Mouse (Mus musculus): ENCODE measurements around the gene Hes6. TPM values are rescaled to one million over a fixed set of nuclear protein-coding genes. Genes with fewer than 3 reads are reported as not detected.

Gene Hes6
- 282 and 316 TPM in 2 replicates for polyA plus RNA-seq (2014; fragmentation: Nextera tagmentation; extraction: Ambion mirVana)

- DNase-seq (ENCODE audit: low spot score), result peak; percentile 89
- Histone ChIP-seq H3K4me2 (ENCODE audit: low read depth) (peak within 1 kb of the TSS; percentile 82), H3K27ac (ENCODE audit: low read depth, low read length) (peak within 1 kb of the TSS; percentile 91), H3K4me1 (ENCODE audit: control insufficient read depth, insufficient read depth, low read length) (peaks cover 27% of the 10 kb centered on the region), H3K9me3 (ENCODE audit: control insufficient read depth, low read length) (no peaks in the 10 kb centered on the region), H3K4me3 (ENCODE audit: low read depth, low read length) (peak within 1 kb of the TSS; percentile 61), H3K9ac (ENCODE audit: low read length) (peak within 1 kb of the TSS; percentile 87), H3K36me3 (ENCODE audit: control insufficient read depth, insufficient read depth, low read length) (no peaks in the 10 kb centered on the region), H3K27me3 (ENCODE audit: control insufficient read depth, insufficient read depth, low read length) (no peaks in the 10 kb centered on the region)
- under 1% methylated on average over 39 of the region's 39 CpGs for WGBS
- ATAC-seq (ENCODE audit: insufficient read depth, low FRiP score, low TSS enrichment), result peak; percentile 58
Measured at GRCm38 (mm10) chr1:91413898-91414594, at the start of gene Hes6. Hes6 (minus strand) TSS chr1:91414038.

- Histone ChIP-seq H3K9me3 (ENCODE audit: control insufficient read depth, low read length) (no peaks in the 10 kb centered on the region), H3K4me3 (ENCODE audit: low read depth, low read length) (no peak overlapping the region), H3K9ac (ENCODE audit: low read length) (no peak overlapping the region), H3K4me1 (ENCODE audit: control insufficient read depth, insufficient read depth, low read length) (peaks cover 5% of the 10 kb centered on the region), H3K4me2 (ENCODE audit: low read depth) (no peak overlapping the region), H3K36me3 (ENCODE audit: control insufficient read depth, insufficient read depth, low read length) (no peaks in the 10 kb centered on the region), H3K27me3 (ENCODE audit: control insufficient read depth, insufficient read depth, low read length) (no peaks in the 10 kb centered on the region), H3K27ac (ENCODE audit: low read depth, low read length) (no peak overlapping the region)
- ATAC-seq (ENCODE audit: insufficient read depth, low FRiP score, low TSS enrichment) (no peak), DNase-seq (ENCODE audit: low spot score) (no peak)
- WGBS, result 92% methylated on average over 13 of the region's 13 CpGs
Measured at GRCm38 (mm10) chr1:91463336-91463995, 49.6 kb upstream of the Hes6 start.

GRCm38 (mm10) chr1:91460564-91460963, 46.7 kb upstream of the Hes6 start:
- H3K4me1 ChIP-seq (ENCODE audit: control insufficient read depth, insufficient read depth, low read length), result peaks cover 22% of the 10 kb centered on the region

GRCm38 (mm10) chr1:91460069-91460468, 46.2 kb upstream of the Hes6 start:
- Histone ChIP-seq H3K4me3 (ENCODE audit: low read depth, low read length) (peak overlapping the region; percentile 61; the same call in 1 of the 2 replicates), H3K36me3 (ENCODE audit: control insufficient read depth, insufficient read depth, low read length) (no peaks in the 10 kb centered on the region), H3K4me2 (ENCODE audit: low read depth) (peak overlapping the region; percentile 62), H3K27me3 (ENCODE audit: control insufficient read depth, insufficient read depth, low read length) (0 out of 2 replicates have a peak, but pooled peaks cover 2% of the 10 kb centered on the region), H3K9ac (ENCODE audit: low read length) (no peak overlapping the region; the same call in 1 of the 2 replicates), H3K9me3 (ENCODE audit: control insufficient read depth, low read length) (no peaks in the 10 kb centered on the region), H3K4me1 (ENCODE audit: control insufficient read depth, insufficient read depth, low read length) (peaks cover 23% of the 10 kb centered on the region), H3K27ac (ENCODE audit: low read depth, low read length) (no peak overlapping the region)
- WGBS, result 45% methylated on average over 7 of the region's 7 CpGs
- DNase-seq (ENCODE audit: low spot score), result no peak
- no peak for ATAC-seq (ENCODE audit: insufficient read depth, low FRiP score, low TSS enrichment)

More at GRCm38 (mm10) chr1:91460564-91460963, 46.7 kb upstream of the Hes6 start:
- H3K9me3 ChIP-seq (ENCODE audit: control insufficient read depth, low read length), result no peaks in the 10 kb centered on the region
- ATAC-seq (ENCODE audit: insufficient read depth, low FRiP score, low TSS enrichment), result no peak
- DNase-seq (ENCODE audit: low spot score), result no peak
- 33% methylated on average over 4 of the region's 4 CpGs for WGBS
- 0 out of 2 replicates have a peak, but pooled peaks cover 2% of the 10 kb centered on the region for H3K27me3 ChIP-seq (ENCODE audit: control insufficient read depth, insufficient read depth, low read length)
- H3K4me2 ChIP-seq (ENCODE audit: low read depth), result no peak overlapping the region
- H3K4me3 ChIP-seq (ENCODE audit: low read depth, low read length), result no peak overlapping the region
- H3K27ac ChIP-seq (ENCODE audit: low read depth, low read length), result no peak overlapping the region
- H3K36me3 ChIP-seq (ENCODE audit: control insufficient read depth, insufficient read depth, low read length), result no peaks in the 10 kb centered on the region
- H3K9ac ChIP-seq (ENCODE audit: low read length), result no peak overlapping the region

GRCm38 (mm10) chr1:91459059-91459809, 45.4 kb upstream of the Hes6 start, which contains the start of gene Per2:
Per2 (minus strand) TSS chr1:91459324.
- Histone ChIP-seq H3K4me3 (ENCODE audit: low read depth, low read length) (peak within 1 kb of the TSS; percentile 61), H3K4me2 (ENCODE audit: low read depth) (peak within 1 kb of the TSS; percentile 74), H3K36me3 (ENCODE audit: control insufficient read depth, insufficient read depth, low read length) (no peaks in the 10 kb centered on the region), H3K27me3 (ENCODE audit: control insufficient read depth, insufficient read depth, low read length) (0 out of 2 replicates have a peak, but pooled peaks cover 2% of the 10 kb centered on the region), H3K9me3 (ENCODE audit: control insufficient read depth, low read length) (no peaks in the 10 kb centered on the region), H3K27ac (ENCODE audit: low read depth, low read length) (peak within 1 kb of the TSS; percentile 60), H3K4me1 (ENCODE audit: control insufficient read depth, insufficient read depth, low read length) (peaks cover 23% of the 10 kb centered on the region), H3K9ac (ENCODE audit: low read length) (peak within 1 kb of the TSS; percentile 57)
- WGBS, result under 1% methylated on average over 91 of the region's 91 CpGs
- ATAC-seq (ENCODE audit: insufficient read depth, low FRiP score, low TSS enrichment) (peak; percentile 97), DNase-seq (ENCODE audit: low spot score) (peak; percentile 100)

- no peaks in the 10 kb centered on the region for H3K9me3 ChIP-seq (ENCODE audit: control insufficient read depth, low read length)
- H3K27me3 ChIP-seq (ENCODE audit: control insufficient read depth, insufficient read depth, low read length), result 0 out of 2 replicates have a peak, but pooled peaks cover 2% of the 10 kb centered on the region
- H3K4me3 ChIP-seq (ENCODE audit: low read depth, low read length), result peak overlapping the region; percentile 61
- H3K27ac ChIP-seq (ENCODE audit: low read depth, low read length), result no peak overlapping the region
- H3K9ac ChIP-seq (ENCODE audit: low read length), result peak overlapping the region; percentile 57
- H3K4me2 ChIP-seq (ENCODE audit: low read depth), result peak overlapping the region; percentile 74
- WGBS, result 35% methylated on average over 8 of the region's 8 CpGs
- H3K4me1 ChIP-seq (ENCODE audit: control insufficient read depth, insufficient read depth, low read length), result peaks cover 23% of the 10 kb centered on the region
- peak; percentile 17 for DNase-seq (ENCODE audit: low spot score)
- H3K36me3 ChIP-seq (ENCODE audit: control insufficient read depth, insufficient read depth, low read length), result no peaks in the 10 kb centered on the region
- ATAC-seq (ENCODE audit: insufficient read depth, low FRiP score, low TSS enrichment), result peak; percentile 4; the same call in 1 of the 2 replicates
Measured at GRCm38 (mm10) chr1:91458223-91458861, 44.5 kb upstream of the Hes6 start.

GRCm38 (mm10) chr1:91457698-91458097, 43.9 kb upstream of the Hes6 start:
- Histone ChIP-seq H3K27me3 (ENCODE audit: control insufficient read depth, insufficient read depth, low read length) (0 out of 2 replicates have a peak, but pooled peaks cover 2% of the 10 kb centered on the region), H3K4me1 (ENCODE audit: control insufficient read depth, insufficient read depth, low read length) (peaks cover 23% of the 10 kb centered on the region), H3K36me3 (ENCODE audit: control insufficient read depth, insufficient read depth, low read length) (no peaks in the 10 kb centered on the region), H3K4me2 (ENCODE audit: low read depth) (no peak overlapping the region), H3K27ac (ENCODE audit: low read depth, low read length) (no peak overlapping the region), H3K4me3 (ENCODE audit: low read depth, low read length) (no peak overlapping the region), H3K9me3 (ENCODE audit: control insufficient read depth, low read length) (no peaks in the 10 kb centered on the region), H3K9ac (ENCODE audit: low read length) (no peak overlapping the region)
- 71% methylated on average over 5 of the region's 5 CpGs for WGBS
- no peak for ATAC-seq (ENCODE audit: insufficient read depth, low FRiP score, low TSS enrichment)
- DNase-seq (ENCODE audit: low spot score), result no peak

GRCm38 (mm10) chr1:91457116-91457515, 43.3 kb upstream of the Hes6 start:
- H3K9ac ChIP-seq (ENCODE audit: low read length), result no peak overlapping the region
- H3K9me3 ChIP-seq (ENCODE audit: control insufficient read depth, low read length), result no peaks in the 10 kb centered on the region
- DNase-seq (ENCODE audit: low spot score) (no peak), ATAC-seq (ENCODE audit: insufficient read depth, low FRiP score, low TSS enrichment) (no peak)
- 0 out of 2 replicates have a peak, but pooled peaks cover 2% of the 10 kb centered on the region for H3K27me3 ChIP-seq (ENCODE audit: control insufficient read depth, insufficient read depth, low read length)
- H3K36me3 ChIP-seq (ENCODE audit: control insufficient read depth, insufficient read depth, low read length), result no peaks in the 10 kb centered on the region
- no peak overlapping the region for H3K4me2 ChIP-seq (ENCODE audit: low read depth)
- no peak overlapping the region for H3K27ac ChIP-seq (ENCODE audit: low read depth, low read length)
- no peak overlapping the region for H3K4me3 ChIP-seq (ENCODE audit: low read depth, low read length)
- WGBS, result 90% methylated on average over 4 of the region's 4 CpGs
- H3K4me1 ChIP-seq (ENCODE audit: control insufficient read depth, insufficient read depth, low read length), result peaks cover 23% of the 10 kb centered on the region
